Mouse (Mus musculus) bone marrow, adult 2 months (tissue): ENCODE results near the gene Sp2.

Experiments used
- CTCF ChIP-seq: fragments of 200-500 bp; IDR thresholded peaks from 2 replicates; pipeline ENCODE4 v1.5.1; 2011; ENCODE audit warnings: low read length, control low read depth; ENCODE audit not compliant: control insufficient read depth, insufficient read depth
- POLR2A ChIP-seq: fragments of 200-500 bp; IDR thresholded peaks from 2 replicates; pipeline ENCODE4 v1.6.1; 2011; ENCODE audit warnings: low read depth, mild to moderate bottlenecking, control low read depth, low read length, borderline replicate concordance; ENCODE audit not compliant: control insufficient read depth

GRCm38 (mm10) chr11:96980021-96980420, 2.7 kb downstream of the Sp2 start:
- TF ChIP-seq POLR2A = no peak
- TF ChIP-seq CTCF = no peak
